Mouse (Mus musculus): Measurements from ENCODE around the gene Rbks. TPM values are rescaled to one million over a fixed set of nuclear protein-coding genes. Genes with fewer than 3 reads are reported as not detected.

The Rbks gene
- total RNA-seq, 1 experiment = 2.1 TPM

DNA sequence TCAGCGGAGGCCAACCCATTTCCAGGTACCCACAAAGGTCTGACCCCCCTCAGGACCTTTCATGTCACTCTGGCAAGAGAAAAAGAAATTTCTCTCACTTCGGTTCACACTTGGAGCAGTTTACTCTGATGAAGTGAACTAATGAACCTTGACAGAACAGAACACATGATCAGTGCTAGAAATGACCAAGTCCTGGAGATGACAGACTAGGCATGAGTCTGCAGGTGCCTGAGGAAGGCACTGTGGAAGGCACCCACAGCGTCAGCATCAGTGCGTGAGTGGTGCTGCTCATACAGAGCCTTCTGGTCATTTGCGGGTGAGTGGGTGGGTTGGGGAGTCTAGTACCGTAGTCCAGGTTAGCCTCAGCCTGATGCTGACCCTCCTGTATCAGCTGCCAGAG lies 51.6 kb downstream of the Rbks start:
- in situ Hi-C loops (cut with MboI; ENCODE audit: low sequenced_read_pairs in 2 of 2, unreplicated experiment in 2 of 2) = no loop called here
- Histone ChIP-seq H3K36me3 (ENCODE audit: control insufficient read depth, insufficient read depth, low read length, poor library complexity, severe bottlenecking) (no peaks in the 10 kb centered on the region), H3K27ac (ENCODE audit: insufficient read depth, low read depth, low read length, poor library complexity, severe bottlenecking) (no peak overlapping the region), H3K9ac (ENCODE audit: insufficient read depth, low read depth, low read length, poor library complexity, severe bottlenecking) (no peak overlapping the region), H3K4me1 (ENCODE audit: control insufficient read depth in 2 of 2, insufficient read depth in 2 of 2, low read length in 2 of 2, poor library complexity in 1 of 2) (no peaks in the 10 kb centered on the region), H3K4me3 (ENCODE audit: insufficient read depth in 1 of 2, low read depth in 1 of 2, low read length in 2 of 2, poor library complexity in 1 of 2, severe bottlenecking in 1 of 2) (no peak overlapping the region), H3K9me3 (ENCODE audit: control insufficient read depth, insufficient read depth, low read depth, low read length) (no peaks in the 10 kb centered on the region)
- no peak for DNase-seq (ENCODE audit: low read depth, low spot score)
- no peak for TF ChIP-seq ZC3H11A (IDR thresholded peaks at IDR 0.05; ENCODE audit: borderline replicate concordance, low read depth, low read length)
- no peak for TF ChIP-seq MAFK (IDR thresholded peaks at IDR 0.05; ENCODE audit: insufficient read depth, low read depth, low read length)
- no peak for TF ChIP-seq HCFC1 (IDR thresholded peaks at IDR 0.05; ENCODE audit: borderline replicate concordance, insufficient read depth, low read length)
- no peak for TF ChIP-seq CHD2 (IDR thresholded peaks at IDR 0.05; ENCODE audit: low read depth, low read length)
- no peak for TF ChIP-seq ZNF384 (IDR thresholded peaks at IDR 0.05; ENCODE audit: low read depth, low read length)

DNA sequence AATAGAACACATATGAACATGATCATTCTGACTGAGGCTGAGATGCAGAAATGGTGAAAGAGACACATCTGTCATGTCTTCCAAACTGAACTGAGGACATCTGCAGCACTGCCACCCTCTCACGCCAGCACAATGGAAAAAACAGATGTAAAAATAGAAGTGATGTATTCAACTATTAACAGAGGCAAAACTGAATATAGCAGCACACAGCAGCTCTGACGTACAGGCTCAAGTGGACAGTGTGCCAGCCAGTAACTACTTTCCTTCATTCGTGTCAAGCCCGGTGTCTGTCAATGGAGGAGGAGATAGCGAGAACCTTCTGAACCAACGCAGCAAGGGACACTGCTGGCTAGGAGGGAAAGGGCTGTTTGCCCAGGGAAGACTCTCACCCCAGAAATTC lies 52.6 kb downstream of the Rbks start:
- Histone ChIP-seq H3K4me1 (ENCODE audit: control insufficient read depth in 2 of 2, insufficient read depth in 2 of 2, low read length in 2 of 2, poor library complexity in 1 of 2) (no peaks in the 10 kb centered on the region), H3K27ac (ENCODE audit: insufficient read depth, low read depth, low read length, poor library complexity, severe bottlenecking) (no peak overlapping the region), H3K4me3 (ENCODE audit: insufficient read depth in 1 of 2, low read depth in 1 of 2, low read length in 2 of 2, poor library complexity in 1 of 2, severe bottlenecking in 1 of 2) (no peak overlapping the region), H3K36me3 (ENCODE audit: control insufficient read depth, insufficient read depth, low read length, poor library complexity, severe bottlenecking) (no peaks in the 10 kb centered on the region), H3K9ac (ENCODE audit: insufficient read depth, low read depth, low read length, poor library complexity, severe bottlenecking) (no peak overlapping the region), H3K9me3 (ENCODE audit: control insufficient read depth, insufficient read depth, low read depth, low read length) (no peaks in the 10 kb centered on the region)
- DNase-seq (ENCODE audit: low read depth, low spot score) = no peak
- in situ Hi-C loops (cut with MboI; ENCODE audit: low sequenced_read_pairs in 2 of 2, unreplicated experiment in 2 of 2) = no loop called here
- no peak for TF ChIP-seq ZNF384 (IDR thresholded peaks at IDR 0.05; ENCODE audit: low read depth, low read length)
- no peak for TF ChIP-seq CHD2 (IDR thresholded peaks at IDR 0.05; ENCODE audit: low read depth, low read length)
- TF ChIP-seq HCFC1 (IDR thresholded peaks at IDR 0.05; ENCODE audit: borderline replicate concordance, insufficient read depth, low read length) = no peak
- TF ChIP-seq ZC3H11A (IDR thresholded peaks at IDR 0.05; ENCODE audit: borderline replicate concordance, low read depth, low read length) = no peak
- no peak for TF ChIP-seq MAFK (IDR thresholded peaks at IDR 0.05; ENCODE audit: insufficient read depth, low read depth, low read length)

DNA sequence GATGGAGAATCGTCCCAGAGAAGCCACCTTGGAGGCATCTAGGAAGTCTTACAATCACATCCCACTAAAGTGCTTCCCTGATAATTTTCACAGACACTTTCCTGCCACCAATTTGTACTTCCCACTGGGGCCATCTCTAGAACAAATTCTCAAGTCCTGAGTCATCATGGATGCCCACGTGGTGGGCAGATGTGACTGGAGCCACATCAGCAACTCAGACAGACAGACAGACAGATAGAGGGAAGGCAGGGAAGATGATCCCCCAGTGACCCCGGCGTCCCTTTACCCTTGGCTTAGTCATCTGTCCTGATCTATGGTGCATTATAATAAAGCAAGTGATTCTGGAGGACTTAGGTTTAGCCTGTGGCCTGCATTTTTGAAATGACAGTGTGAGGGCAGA lies 53.2 kb downstream of the Rbks start:
- in situ Hi-C loops (cut with MboI; ENCODE audit: low sequenced_read_pairs in 2 of 2, unreplicated experiment in 2 of 2) = no loop called here
- H3K4me3 ChIP-seq (ENCODE audit: insufficient read depth in 1 of 2, low read depth in 1 of 2, low read length in 2 of 2, poor library complexity in 1 of 2, severe bottlenecking in 1 of 2) = no peak overlapping the region

DNA sequence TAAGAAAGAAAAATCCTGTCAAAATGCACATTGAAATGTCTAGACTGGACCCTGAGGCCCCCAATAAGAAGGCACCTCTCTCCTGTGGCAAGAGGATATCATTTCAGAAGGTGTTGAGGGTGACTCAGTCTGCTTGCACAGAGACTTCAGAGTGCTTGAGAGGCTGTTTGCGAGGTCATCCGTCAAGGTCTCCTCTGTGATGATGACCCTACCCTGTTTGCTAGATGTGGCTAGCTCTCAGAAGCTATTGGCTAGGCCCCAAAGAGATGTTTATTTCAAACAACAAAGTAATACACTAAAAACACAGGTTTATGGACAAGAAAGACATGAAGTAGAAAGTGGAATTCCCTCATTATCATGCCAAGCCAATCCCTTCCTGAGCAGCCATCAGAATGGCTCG lies 55.1 kb downstream of the Rbks start:
- Histone ChIP-seq H3K4me1 (ENCODE audit: control insufficient read depth in 2 of 2, insufficient read depth in 2 of 2, low read length in 2 of 2, poor library complexity in 1 of 2) (no peaks in the 10 kb centered on the region; a peak in 1 of 4 replicates), H3K27ac (ENCODE audit: insufficient read depth, low read depth, low read length, poor library complexity, severe bottlenecking) (no peak overlapping the region), H3K36me3 (ENCODE audit: control insufficient read depth, insufficient read depth, low read length, poor library complexity, severe bottlenecking) (no peaks in the 10 kb centered on the region), H3K9me3 (ENCODE audit: control insufficient read depth, insufficient read depth, low read depth, low read length) (no peaks in the 10 kb centered on the region), H3K4me3 (ENCODE audit: insufficient read depth in 1 of 2, low read depth in 1 of 2, low read length in 2 of 2, poor library complexity in 1 of 2, severe bottlenecking in 1 of 2) (no peak overlapping the region), H3K9ac (ENCODE audit: insufficient read depth, low read depth, low read length, poor library complexity, severe bottlenecking) (no peak overlapping the region)
- DNase-seq (ENCODE audit: low read depth, low spot score) = no peak
- TF ChIP-seq ZC3H11A (IDR thresholded peaks at IDR 0.05; ENCODE audit: borderline replicate concordance, low read depth, low read length) = no peak
- TF ChIP-seq CHD2 (IDR thresholded peaks at IDR 0.05; ENCODE audit: low read depth, low read length) = no peak
- TF ChIP-seq HCFC1 (IDR thresholded peaks at IDR 0.05; ENCODE audit: borderline replicate concordance, insufficient read depth, low read length) = no peak
- TF ChIP-seq MAFK (IDR thresholded peaks at IDR 0.05; ENCODE audit: insufficient read depth, low read depth, low read length) = no peak
- TF ChIP-seq ZNF384 (IDR thresholded peaks at IDR 0.05; ENCODE audit: low read depth, low read length) = no peak
- in situ Hi-C loops (cut with MboI; ENCODE audit: low sequenced_read_pairs in 2 of 2, unreplicated experiment in 2 of 2) = no loop called here

More for the DNA sequence above, 53.2 kb downstream of the Rbks start:
- no peaks in the 10 kb centered on the region for H3K9me3 ChIP-seq (ENCODE audit: control insufficient read depth, insufficient read depth, low read depth, low read length)
- no peak for DNase-seq (ENCODE audit: low read depth, low spot score)
- H3K27ac ChIP-seq (ENCODE audit: insufficient read depth, low read depth, low read length, poor library complexity, severe bottlenecking) = no peak overlapping the region
- H3K9ac ChIP-seq (ENCODE audit: insufficient read depth, low read depth, low read length, poor library complexity, severe bottlenecking) = no peak overlapping the region
- H3K4me1 ChIP-seq (ENCODE audit: control insufficient read depth in 2 of 2, insufficient read depth in 2 of 2, low read length in 2 of 2, poor library complexity in 1 of 2) = no peaks in the 10 kb centered on the region
- no peaks in the 10 kb centered on the region for H3K36me3 ChIP-seq (ENCODE audit: control insufficient read depth, insufficient read depth, low read length, poor library complexity, severe bottlenecking)
- TF ChIP-seq ZC3H11A (IDR thresholded peaks at IDR 0.05; ENCODE audit: borderline replicate concordance, low read depth, low read length) (no peak), HCFC1 (IDR thresholded peaks at IDR 0.05; ENCODE audit: borderline replicate concordance, insufficient read depth, low read length) (no peak), CHD2 (IDR thresholded peaks at IDR 0.05; ENCODE audit: low read depth, low read length) (no peak), MAFK (IDR thresholded peaks at IDR 0.05; ENCODE audit: insufficient read depth, low read depth, low read length) (no peak), ZNF384 (IDR thresholded peaks at IDR 0.05; ENCODE audit: low read depth, low read length) (no peak)

DNA sequence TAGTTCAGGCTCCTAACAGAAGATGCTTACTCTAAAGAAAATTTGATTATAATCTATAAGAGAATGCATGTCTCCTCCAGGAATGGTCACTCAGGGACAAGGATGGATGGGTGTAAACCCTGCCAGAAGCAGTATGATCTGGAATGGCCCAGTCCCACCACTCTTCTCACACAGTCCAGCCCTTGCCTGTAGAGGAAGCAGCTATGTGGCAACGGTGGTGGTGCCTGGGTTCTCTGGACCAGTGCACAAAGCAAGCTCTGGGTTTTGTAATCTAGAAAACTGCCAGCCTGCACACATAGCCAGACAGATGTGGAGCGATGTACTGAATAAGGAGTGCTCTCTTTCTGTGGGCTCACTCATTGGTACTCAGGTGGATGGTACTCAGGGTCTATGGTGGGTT lies 56.9 kb downstream of the Rbks start:
- in situ Hi-C loops (cut with MboI; ENCODE audit: low sequenced_read_pairs in 2 of 2, unreplicated experiment in 2 of 2) = no loop called here
- Histone ChIP-seq H3K36me3 (ENCODE audit: control insufficient read depth, insufficient read depth, low read length, poor library complexity, severe bottlenecking) (no peaks in the 10 kb centered on the region), H3K4me1 (ENCODE audit: control insufficient read depth in 2 of 2, insufficient read depth in 2 of 2, low read length in 2 of 2, poor library complexity in 1 of 2) (peaks cover 3 to 8% of the 10 kb centered on the region in 2 experiments), H3K4me3 (ENCODE audit: insufficient read depth in 1 of 2, low read depth in 1 of 2, low read length in 2 of 2, poor library complexity in 1 of 2, severe bottlenecking in 1 of 2) (no peak overlapping the region), H3K27ac (ENCODE audit: insufficient read depth, low read depth, low read length, poor library complexity, severe bottlenecking) (no peak overlapping the region), H3K9me3 (ENCODE audit: control insufficient read depth, insufficient read depth, low read depth, low read length) (no peaks in the 10 kb centered on the region), H3K9ac (ENCODE audit: insufficient read depth, low read depth, low read length, poor library complexity, severe bottlenecking) (no peak overlapping the region)
- no peak for TF ChIP-seq ZC3H11A (IDR thresholded peaks at IDR 0.05; ENCODE audit: borderline replicate concordance, low read depth, low read length)
- TF ChIP-seq MAFK (IDR thresholded peaks at IDR 0.05; ENCODE audit: insufficient read depth, low read depth, low read length) = no peak
- no peak for TF ChIP-seq HCFC1 (IDR thresholded peaks at IDR 0.05; ENCODE audit: borderline replicate concordance, insufficient read depth, low read length)
- no peak for TF ChIP-seq ZNF384 (IDR thresholded peaks at IDR 0.05; ENCODE audit: low read depth, low read length)
- TF ChIP-seq CHD2 (IDR thresholded peaks at IDR 0.05; ENCODE audit: low read depth, low read length) = no peak
- DNase-seq (ENCODE audit: low read depth, low spot score) = no peak
